Mouse (Mus musculus) stomach, postnatal 0 days (tissue): ENCODE data around the gene Astn1.

Experiments
- CTCF ChIP-seq: IDR thresholded peaks from 2 replicates; pipeline ENCODE4 v1.5.1; 2016; ENCODE audit warnings: antibody characterized with exemption, low read depth, mild to moderate bottlenecking, moderate library complexity
- EP300 ChIP-seq: optimal IDR thresholded peaks from 2 replicates; pipeline ENCODE3; 2016; ENCODE audit warnings: antibody characterized with exemption

- TF ChIP-seq CTCF (no peak), EP300 (no peak)
These were observed 237.4 kb downstream of the Astn1 start for GRCm38 (mm10) chr1:158599435-158599834.
